Mouse (Mus musculus) cortical plate, adult 2 months (tissue): ENCODE measurements at regions not wholly inside any gene's neighbourhood (a gene's known extent, or its start where the extent isn't known, plus 50 kb on each side); places are given as distances from the start of the nearest gene placed in this dataset.

Experiments used
- CTCF ChIP-seq: fragments of 200-500 bp; IDR thresholded peaks from 2 replicates; pipeline ENCODE4 v1.5.1; 2011; ENCODE audit warnings: mild to moderate bottlenecking, control low read depth, low read length; ENCODE audit not compliant: insufficient read depth; ENCODE audit errors: extremely low read depth
- POLR2A ChIP-seq: fragments of 200-500 bp; IDR thresholded peaks from 2 replicates; pipeline ENCODE4 v1.6.1; 2011; ENCODE audit warnings: mild to moderate bottlenecking, low read length, control low read depth; ENCODE audit not compliant: insufficient read depth; ENCODE audit errors: extremely low read depth

DNA sequence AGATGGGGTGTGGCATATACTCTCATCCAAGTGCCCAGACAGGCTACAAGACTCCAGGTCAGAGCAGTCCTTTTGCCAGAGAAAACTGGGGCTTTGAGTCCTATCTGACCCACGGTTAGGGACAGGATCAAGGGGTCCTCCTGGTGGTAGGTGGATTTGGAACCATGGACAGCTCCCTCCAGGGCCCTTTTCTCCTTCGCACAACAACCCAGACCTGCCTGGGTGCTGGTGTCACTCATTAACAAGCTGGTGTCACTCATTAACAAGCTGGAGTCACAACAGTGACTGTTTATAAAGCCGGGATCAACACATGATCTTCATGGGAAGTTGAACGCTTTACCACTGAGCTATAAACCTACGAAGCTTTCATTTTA is 108.5 kb upstream of the Thy1 start:
- no peak for TF ChIP-seq POLR2A
- TF ChIP-seq CTCF, result no peak
